32 mouse cellular contexts compared by ENCODE assay signal in genomic region chr3:152735601-152736250, GRCm38 (mm10). TPM values are rescaled to one million over a fixed set of nuclear protein-coding genes. Genes with fewer than 3 reads are reported as not detected.
A peak's percentile ranks its signal among the peaks of the same experiment; 100 is the strongest.
DNase-seq lines count a peak whose midpoint lies in the region; ATAC-seq and TF ChIP-seq lines count a peak whose summit lies in the region.
"Had no signal": no experiment of that assay in that cellular context is flagged by ENCODE, and none has a peak within 500 bp of the region (broad histone marks: within the 10 kb centered on the region; RNA-seq: fewer than 3 reads in every experiment).

No protein-coding gene starts in this region.

- no peak for DNase-seq in frontal cortex, postnatal 10 days (ENCODE audit: low spot score in 2 of 2)
- peak; percentile 32 for DNase-seq in layer of hippocampus, adult 9-11 months
- DNase-seq in layer of hippocampus, adult 2 months (ENCODE audit: low spot score in 2 of 2) = no peak
- DNase-seq in ES-CJ7 (ENCODE audit: low read depth, low spot score) (peak; percentile 38), ZHBTc4 (ENCODE audit: low read depth, low spot score) (peak; percentile 46)
- DNase-seq in thymus, postnatal 14 days = no peak
- DNase-seq: adrenal gland, adult 8-10 months; cerebellum, adult 11-12 months; cerebellum, postnatal 14 days; gastrocnemius, postnatal 25 days; heart, adult 18-20 months; heart, postnatal 14 days; kidney, adult 8-10 months; kidney, postnatal 4 days; lung, postnatal 36 days; retina, postnatal 1 day; spleen, adult 18-20 months; thymus, adult 18-20 months; thymus, postnatal 36 days had no signal

- H3K4me3 ChIP-seq in layer of hippocampus, adult 2 months = no peak overlapping the region
- H3K4me3 ChIP-seq: embryonic facial prominence, embryonic 10.5 days; embryonic facial prominence, embryonic 15.5 days; forebrain, embryonic 12.5 days; heart, embryonic 12.5 days; hindbrain, embryonic 10.5 days; hindbrain, embryonic 15.5 days; left cerebral cortex, adult 2 months; limb, embryonic 12.5 days; midbrain, embryonic 12.5 days; neural tube, embryonic 15.5 days had no signal

- peak; percentile 91 for ATAC-seq in frontal cortex, adult (ENCODE audit: low TSS enrichment)
- ATAC-seq: inflammation-experienced regulatory T-cells, adult 6 months had no signal

- TF ChIP-seq CTCF in layer of hippocampus, adult 2 months (conservative IDR thresholded peaks at IDR 0.05) = no peak

- no peak overlapping the region for H3K27ac ChIP-seq in layer of hippocampus, adult 2 months
- H3K27ac ChIP-seq: embryonic facial prominence, embryonic 10.5 days; embryonic facial prominence, embryonic 15.5 days; forebrain, embryonic 12.5 days; hindbrain, embryonic 10.5 days; hindbrain, embryonic 15.5 days; kidney, postnatal 0 days; left cerebral cortex, adult 2 months; limb, embryonic 12.5 days; midbrain, embryonic 12.5 days; neural tube, embryonic 15.5 days had no signal

RNA-seq across cellular contexts. Expression of gene Pigk, which starts 21.8 kb away (rescaled TPM):
- total RNA-seq in layer of hippocampus, adult 2 months (2021) = 10 to 100 TPM; 46.1 to 48.3 TPM

Comparison
In these comparisons a context has a peak if more than half of its experiments do, and no peak if none do; other contexts are left out.
1. DNase-seq: peak in layer of hippocampus, adult 9-11 months (single experiment), ES-CJ7 (single experiment) and ZHBTc4 (single experiment); none in frontal cortex, postnatal 10 days (0 of 2), layer of hippocampus, adult 2 months (0 of 2) and thymus, postnatal 14 days (single experiment).